In genomic region chr14:78237238-78237637, GRCm38 (mm10) we compare ENCODE assay signal across 19 mouse cellular contexts.
A peak's percentile ranks its signal among the peaks of the same experiment; 100 is the strongest.
DNase-seq lines count a peak whose midpoint lies in the region; ATAC-seq and TF ChIP-seq lines count a peak whose summit lies in the region.
"Had no signal": no experiment of that assay in that cellular context is flagged by ENCODE, and none has a peak within 500 bp of the region (broad histone marks: within the 10 kb centered on the region; RNA-seq: fewer than 3 reads in every experiment).

No protein-coding gene starts in this region.

- 59% methylated on average over 6 of the region's 6 CpGs for WGBS in hindbrain, postnatal 0 days
- WGBS in hindbrain, embryonic 16.5 days: 68% methylated on average over 6 of the region's 6 CpGs
- WGBS in liver, postnatal 0 days (ENCODE audit: insufficient replicate concordance): 67% methylated on average over 6 of the region's 6 CpGs
- 78% methylated on average over 6 of the region's 6 CpGs for WGBS in liver, embryonic 11.5 days
- WGBS in lung, postnatal 0 days: 52% methylated on average over 6 of the region's 6 CpGs

- TF ChIP-seq POLR2A in brain, embryonic 14.5 days (IDR thresholded peaks at IDR 0.05; ENCODE audit: borderline replicate concordance, extremely low read depth, insufficient read depth, insufficient read length, poor library complexity, severe bottlenecking): no peak

- no peak overlapping the region for H3K4me2 ChIP-seq in hindbrain, postnatal 0 days (ENCODE audit: low read depth, low read length)
- H3K4me2 ChIP-seq in hindbrain, embryonic 16.5 days (ENCODE audit: low read length): no peak overlapping the region
- H3K4me2 ChIP-seq in liver, postnatal 0 days (ENCODE audit: low read depth, low read length): no peak overlapping the region
- H3K4me2 ChIP-seq in liver, embryonic 11.5 days: no peak overlapping the region
- H3K4me2 ChIP-seq in lung, postnatal 0 days (replicated peaks; ENCODE audit: low read depth, low read length): no peak overlapping the region
- H3K4me2 ChIP-seq: hindbrain, embryonic 13.5 days; limb, embryonic 13.5 days; midbrain, embryonic 11.5 days; neural tube, embryonic 15.5 days had no signal

- DNase-seq in hindbrain, postnatal 0 days (ENCODE audit: low spot score): peak; percentile 52
- DNase-seq in liver, postnatal 0 days: peak; percentile 18
- DNase-seq in liver, embryonic 11.5 days (ENCODE audit: low spot score): no peak
- DNase-seq in brain, embryonic 14.5 days (ENCODE audit: low read depth): peak; percentile 40
- peak; percentile 72 for DNase-seq in lung, postnatal 0 days (ENCODE audit: low spot score)
- DNase-seq in neural tube, embryonic 10.5 days (ENCODE audit: extremely low spot score, low spot score): no peak
- no peak for DNase-seq in urinary bladder, postnatal 36 days (ENCODE audit: low spot score in 2 of 2)
- DNase-seq: cerebellum, adult 9-11 months; forebrain, postnatal 0 days; heart, adult 2 months; kidney, adult 8-10 months; thymus, postnatal 25 days had no signal

- 0 out of 2 replicates have a peak, but pooled peaks cover 4% of the 10 kb centered on the region for H3K4me1 ChIP-seq in hindbrain, postnatal 0 days (ENCODE audit: insufficient read depth, low read length)
- no peaks in the 10 kb centered on the region for H3K4me1 ChIP-seq in hindbrain, embryonic 16.5 days (ENCODE audit: control insufficient read depth, insufficient read depth, low read depth, low read length)
- no peaks in the 10 kb centered on the region for H3K4me1 ChIP-seq in liver, postnatal 0 days (ENCODE audit: insufficient read depth)
- H3K4me1 ChIP-seq in liver, embryonic 11.5 days (replicated peaks; ENCODE audit: control insufficient read depth, insufficient read depth, low read length): no peaks in the 10 kb centered on the region
- H3K4me1 ChIP-seq in lung, postnatal 0 days (ENCODE audit: insufficient read depth, low read depth, low read length): no peaks in the 10 kb centered on the region
- H3K4me1 ChIP-seq: hindbrain, embryonic 13.5 days; neural tube, embryonic 15.5 days had no signal

- no peak for ATAC-seq in hindbrain, postnatal 0 days
- no peak for ATAC-seq in hindbrain, embryonic 16.5 days
- no peak for ATAC-seq in liver, postnatal 0 days
- no peak for ATAC-seq in liver, embryonic 11.5 days (replicated peaks; ENCODE audit: low FRiP score)
- peak; percentile 58 for ATAC-seq in lung, postnatal 0 days
- ATAC-seq: forebrain, postnatal 0 days had no signal

- H3K9me3 ChIP-seq in hindbrain, postnatal 0 days (ENCODE audit: low read length): no peaks in the 10 kb centered on the region
- H3K9me3 ChIP-seq in hindbrain, embryonic 16.5 days (ENCODE audit: control insufficient read depth, low read length): no peaks in the 10 kb centered on the region
- H3K9me3 ChIP-seq in liver, postnatal 0 days (ENCODE audit: low read length): no peaks in the 10 kb centered on the region
- no peaks in the 10 kb centered on the region for H3K9me3 ChIP-seq in liver, embryonic 11.5 days (ENCODE audit: control insufficient read depth, low read length)
- no peaks in the 10 kb centered on the region for H3K9me3 ChIP-seq in lung, postnatal 0 days (ENCODE audit: low read length)
- H3K9me3 ChIP-seq: hindbrain, embryonic 13.5 days; limb, embryonic 13.5 days; neural tube, embryonic 15.5 days had no signal

- TF ChIP-seq CTCF in hindbrain, postnatal 0 days (IDR thresholded peaks at IDR 0.05; ENCODE audit: low read depth): no peak
- TF ChIP-seq CTCF in liver, postnatal 0 days (IDR thresholded peaks at IDR 0.05; ENCODE audit: low read depth): no peak
- no peak for TF ChIP-seq CTCF in brain, embryonic 14.5 days (IDR thresholded peaks at IDR 0.05; ENCODE audit: borderline replicate concordance, extremely low read depth, insufficient read depth, insufficient read length)
- no peak for TF ChIP-seq CTCF in lung, postnatal 0 days (IDR thresholded peaks at IDR 0.05)

- no peak overlapping the region for H3K9ac ChIP-seq in hindbrain, postnatal 0 days (replicated peaks; ENCODE audit: low read length)
- no peak overlapping the region for H3K9ac ChIP-seq in hindbrain, embryonic 16.5 days (ENCODE audit: low read depth, low read length)
- H3K9ac ChIP-seq in liver, postnatal 0 days (replicated peaks): no peak overlapping the region
- no peak overlapping the region for H3K9ac ChIP-seq in liver, embryonic 11.5 days (ENCODE audit: low read depth, low read length)
- H3K9ac ChIP-seq in lung, postnatal 0 days (replicated peaks; ENCODE audit: low read depth): no peak overlapping the region
- H3K9ac ChIP-seq: forebrain, postnatal 0 days; hindbrain, embryonic 13.5 days; limb, embryonic 13.5 days; neural tube, embryonic 15.5 days had no signal

- TF ChIP-seq EP300 in liver, postnatal 0 days (IDR thresholded peaks at IDR 0.05; ENCODE audit: low read depth): no peak
- TF ChIP-seq EP300 in lung, postnatal 0 days (IDR thresholded peaks at IDR 0.05): no peak

- H3K36me3 ChIP-seq in hindbrain, postnatal 0 days (ENCODE audit: insufficient read depth, low read length): no peaks in the 10 kb centered on the region
- H3K36me3 ChIP-seq in hindbrain, embryonic 16.5 days (ENCODE audit: control insufficient read depth, insufficient read depth, low read length): no peaks in the 10 kb centered on the region
- H3K36me3 ChIP-seq in liver, postnatal 0 days (replicated peaks; ENCODE audit: insufficient read depth, low read length): no peaks in the 10 kb centered on the region
- no peaks in the 10 kb centered on the region for H3K36me3 ChIP-seq in liver, embryonic 11.5 days (ENCODE audit: control insufficient read depth, insufficient read depth, low read length)
- no peaks in the 10 kb centered on the region for H3K36me3 ChIP-seq in lung, postnatal 0 days (ENCODE audit: insufficient read depth, low read length)
- H3K36me3 ChIP-seq: hindbrain, embryonic 13.5 days; limb, embryonic 13.5 days; neural tube, embryonic 15.5 days had no signal

- no peak overlapping the region for H3K4me3 ChIP-seq in hindbrain, postnatal 0 days (ENCODE audit: low read length)
- H3K4me3 ChIP-seq in hindbrain, embryonic 16.5 days (ENCODE audit: low read length): no peak overlapping the region
- H3K4me3 ChIP-seq in liver, postnatal 0 days (ENCODE audit: low read depth, low read length): no peak overlapping the region
- H3K4me3 ChIP-seq in liver, embryonic 11.5 days (ENCODE audit: low read depth, low read length): no peak overlapping the region
- no peak overlapping the region for H3K4me3 ChIP-seq in lung, postnatal 0 days (ENCODE audit: low read depth, low read length)
- H3K4me3 ChIP-seq: heart, adult 2 months; hindbrain, embryonic 13.5 days; left cerebral cortex, adult 2 months; limb, embryonic 13.5 days; neural tube, embryonic 15.5 days had no signal

- H3K27me3 ChIP-seq in hindbrain, postnatal 0 days (ENCODE audit: insufficient read depth, low read length): no peaks in the 10 kb centered on the region
- no peaks in the 10 kb centered on the region for H3K27me3 ChIP-seq in hindbrain, embryonic 16.5 days (replicated peaks; ENCODE audit: control insufficient read depth, insufficient read depth, low read length)
- H3K27me3 ChIP-seq in liver, postnatal 0 days (ENCODE audit: insufficient read depth, low read length): no peaks in the 10 kb centered on the region
- H3K27me3 ChIP-seq in liver, embryonic 11.5 days (replicated peaks; ENCODE audit: control insufficient read depth, insufficient read depth, low read length): no peaks in the 10 kb centered on the region
- H3K27me3 ChIP-seq in lung, postnatal 0 days (replicated peaks; ENCODE audit: insufficient read depth, low read length): no peaks in the 10 kb centered on the region
- H3K27me3 ChIP-seq: hindbrain, embryonic 13.5 days; limb, embryonic 13.5 days; neural tube, embryonic 15.5 days had no signal

- H3K27ac ChIP-seq in hindbrain, postnatal 0 days: no peak overlapping the region
- no peak overlapping the region for H3K27ac ChIP-seq in hindbrain, embryonic 16.5 days (ENCODE audit: low read depth, low read length)
- H3K27ac ChIP-seq in liver, postnatal 0 days (ENCODE audit: low read depth): no peak overlapping the region
- H3K27ac ChIP-seq in liver, embryonic 11.5 days (ENCODE audit: low read depth, low read length): no peak overlapping the region
- no peak overlapping the region for H3K27ac ChIP-seq in lung, postnatal 0 days (ENCODE audit: low read length)
- H3K27ac ChIP-seq: heart, adult 2 months; hindbrain, embryonic 13.5 days; left cerebral cortex, adult 2 months; limb, embryonic 13.5 days; neural tube, embryonic 15.5 days; stomach, postnatal 0 days had no signal

Comparison
In these comparisons a context has a peak if more than half of its experiments do, and no peak if none do; other contexts are left out.
1. DNase-seq: peak in hindbrain, postnatal 0 days (single experiment), liver, postnatal 0 days (single experiment), brain, embryonic 14.5 days (single experiment) and lung, postnatal 0 days (single experiment); none in liver, embryonic 11.5 days (single experiment), neural tube, embryonic 10.5 days (single experiment) and urinary bladder, postnatal 36 days (0 of 2).